11 mouse cellular contexts compared by ENCODE assay signal in the genomic region with DNA sequence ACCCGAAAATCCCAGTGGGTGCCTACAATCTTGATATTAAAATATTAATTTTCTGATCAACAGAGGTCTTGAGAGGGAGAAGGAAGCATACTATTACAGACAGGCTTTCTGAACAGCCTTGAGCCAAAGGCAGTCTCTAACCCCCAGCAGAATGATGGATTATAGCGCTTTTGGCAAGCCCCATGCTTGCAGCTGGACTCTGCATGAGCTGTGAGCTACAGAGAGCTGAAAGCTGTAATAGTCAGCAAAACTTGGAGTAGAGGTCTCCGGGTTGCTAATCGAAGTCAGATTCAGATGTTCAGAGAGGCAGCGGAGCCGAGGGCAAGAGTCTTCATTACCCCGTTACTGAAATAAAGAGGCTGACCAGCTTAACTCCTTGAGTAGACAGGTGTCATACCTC. TPM values are rescaled to one million over a fixed set of nuclear protein-coding genes. Genes with fewer than 3 reads are reported as not detected.
DNase-seq lines count a peak whose midpoint lies in the region; ATAC-seq lines count a peak whose summit lies in the region.
"Had no signal": no experiment of that assay in that cellular context is flagged by ENCODE, and none has a peak within 500 bp of the region (broad histone marks: within the 10 kb centered on the region; RNA-seq: fewer than 3 reads in every experiment).

No protein-coding gene starts in this region.

- H3K27ac ChIP-seq in heart, embryonic 11.5 days (ENCODE audit: low read depth, low read length) = no peak overlapping the region
- H3K27ac ChIP-seq in kidney, embryonic 14.5 days (ENCODE audit: low read depth, low read length) = peak overlapping the region; percentile 37; the same call in 1 of the 2 replicates
- H3K27ac ChIP-seq: midbrain, embryonic 10.5 days had no signal

- 75% methylated on average over 7 of the region's 7 CpGs for WGBS in heart, embryonic 11.5 days (ENCODE audit: insufficient replicate concordance)
- 67% methylated on average over 7 of the region's 7 CpGs for WGBS in kidney, embryonic 14.5 days

- no peaks in the 10 kb centered on the region for H3K9me3 ChIP-seq in heart, embryonic 11.5 days (replicated peaks; ENCODE audit: control insufficient read depth, low read length)
- no peaks in the 10 kb centered on the region for H3K9me3 ChIP-seq in kidney, embryonic 14.5 days (ENCODE audit: control insufficient read depth, low read length)
- H3K9me3 ChIP-seq: midbrain, embryonic 10.5 days had no signal

- 0 out of 2 replicates have a peak, but pooled peaks cover 1% of the 10 kb centered on the region for H3K4me1 ChIP-seq in heart, embryonic 11.5 days (ENCODE audit: control insufficient read depth, insufficient read depth, low read length)
- H3K4me1 ChIP-seq in kidney, embryonic 14.5 days (ENCODE audit: control insufficient read depth, insufficient read depth, low read length) = peaks cover 5% of the 10 kb centered on the region; the same call in 1 of the 2 replicates
- H3K4me1 ChIP-seq: midbrain, embryonic 10.5 days had no signal

- H3K4me3 ChIP-seq in heart, embryonic 11.5 days (ENCODE audit: low read depth, low read length) = no peak overlapping the region
- no peak overlapping the region for H3K4me3 ChIP-seq in kidney, embryonic 14.5 days (ENCODE audit: low read length)
- H3K4me3 ChIP-seq: midbrain, embryonic 10.5 days had no signal

- no peaks in the 10 kb centered on the region for H3K27me3 ChIP-seq in heart, embryonic 11.5 days (ENCODE audit: control insufficient read depth, insufficient read depth, low read length)
- no peaks in the 10 kb centered on the region for H3K27me3 ChIP-seq in kidney, embryonic 14.5 days (ENCODE audit: control insufficient read depth, insufficient read depth, low read length)
- H3K27me3 ChIP-seq: Patski had no signal

- no peak overlapping the region for H3K4me2 ChIP-seq in heart, embryonic 11.5 days
- no peak overlapping the region for H3K4me2 ChIP-seq in kidney, embryonic 14.5 days (replicated peaks; ENCODE audit: low read depth, low read length)

- H3K36me3 ChIP-seq in heart, embryonic 11.5 days (ENCODE audit: control insufficient read depth, insufficient read depth, low read length) = no peaks in the 10 kb centered on the region
- H3K36me3 ChIP-seq in kidney, embryonic 14.5 days (ENCODE audit: control insufficient read depth, insufficient read depth, low read length) = no peaks in the 10 kb centered on the region
- H3K36me3 ChIP-seq: midbrain, embryonic 10.5 days had no signal

- DNase-seq in heart, adult 11 months = peak; percentile 92
- DNase-seq in adrenal gland, adult (ENCODE audit: inconsistent age in 2 of 2, low spot score in 1 of 2) = peak; percentile 67 to 91
- DNase-seq in lung, postnatal 25 days (ENCODE audit: low spot score) = peak; percentile 41
- DNase-seq in MN1 (ENCODE audit: low spot score) = no peak
- DNase-seq in frontal cortex, adult 2 months (ENCODE audit: extremely low spot score in 1 of 2, low spot score in 1 of 2) = no peak
- DNase-seq in spleen, adult 12 weeks (ENCODE audit: low spot score) = no peak
- DNase-seq: B cell, adult 2 months had no signal

- H3K9ac ChIP-seq in heart, embryonic 11.5 days (ENCODE audit: low read depth, low read length) = no peak overlapping the region
- no peak overlapping the region for H3K9ac ChIP-seq in kidney, embryonic 14.5 days (ENCODE audit: low read depth, low read length)

- no peak for ATAC-seq in heart, embryonic 11.5 days (replicated peaks; ENCODE audit: insufficient number of reproducible peaks, low FRiP score, low TSS enrichment)
- ATAC-seq in kidney, embryonic 14.5 days (ENCODE audit: low FRiP score, low TSS enrichment) = peak; percentile 72; the same call in 1 of the 2 replicates
- ATAC-seq: Patski had no signal

RNA-seq across cellular contexts. Expression of a gene that starts 22.3 kb away (rescaled TPM):
- 146 and 178 TPM in 2 replicates for polyA plus RNA-seq in heart, embryonic 11.5 days (2014; fragmentation: Nextera tagmentation; extraction: Ambion mirVana)
- 74.3 and 95.7 TPM in 2 replicates for polyA plus RNA-seq in kidney, embryonic 14.5 days (2014; fragmentation: Nextera tagmentation; extraction: Ambion mirVana)
- polyA plus RNA-seq in frontal cortex, adult 2 months (2012; rRNA removed) = 4.6 and 5.7 TPM in 2 replicates

Comparison
In these comparisons a context has a peak if more than half of its experiments do, and no peak if none do; other contexts are left out.
1. DNase-seq: peak in heart, adult 11 months (single experiment), adrenal gland, adult (2 of 2) and lung, postnatal 25 days (single experiment); none in MN1 (single experiment), frontal cortex, adult 2 months (0 of 2) and spleen, adult 12 weeks (single experiment).
2. RNA of a gene that starts 22.3 kb away (polyA plus RNA-seq): 146 to 178 TPM in heart, embryonic 11.5 days and 74.3 to 95.7 TPM in kidney, embryonic 14.5 days; 4.6 to 5.7 TPM in frontal cortex, adult 2 months; every median in the first group is over 10 times any median in the second.